Mouse (Mus musculus): ENCODE data around the gene Bik. TPM values are rescaled to one million over a fixed set of nuclear protein-coding genes. Genes with fewer than 3 reads are reported as not detected.

Gene Bik
- total RNA-seq, 4 experiments from 2014 or later: 0.40 to 0.70 (median 0.54) TPM; not detected in 1

DNA sequence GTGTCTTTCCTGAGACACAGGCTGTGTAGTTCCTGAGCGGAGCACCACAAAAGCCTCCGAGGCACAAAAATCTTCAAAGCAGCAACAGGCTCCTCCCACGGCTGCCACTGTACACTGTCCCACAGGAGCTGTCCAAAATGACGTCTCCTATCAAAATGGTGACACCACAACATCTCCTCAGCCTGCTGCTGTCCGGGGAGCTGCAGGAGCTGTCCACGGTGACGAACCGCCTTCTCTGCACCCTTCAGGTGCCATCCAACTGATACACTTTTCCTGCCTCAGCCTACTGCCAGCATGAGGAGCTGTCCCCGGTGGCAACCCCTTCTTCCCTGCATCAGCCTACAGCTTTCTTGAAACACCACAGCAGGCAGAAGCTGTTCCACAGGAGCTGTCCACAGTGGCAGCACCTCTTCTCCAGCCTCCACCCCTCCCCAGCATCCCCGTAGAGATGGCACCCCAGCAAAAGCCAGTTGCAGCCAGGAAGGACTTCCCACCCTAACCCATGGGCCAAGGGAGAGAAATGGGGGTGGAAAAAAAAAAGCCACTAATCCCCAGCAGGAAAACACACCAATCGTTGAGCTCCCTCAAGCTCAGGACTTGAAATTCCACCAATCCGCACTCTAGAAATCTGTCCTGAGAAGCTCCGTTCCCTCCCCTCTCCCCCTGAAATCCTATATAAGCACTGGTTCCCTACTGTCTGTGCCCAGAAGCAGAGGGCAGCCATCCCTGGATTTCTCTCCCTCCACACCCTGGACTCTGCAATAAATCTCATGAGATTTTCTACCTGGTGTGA, 14.0 kb upstream of the Bik start:
- DNase-seq (ENCODE audit: low spot score in 2 of 2): no peak

DNA sequence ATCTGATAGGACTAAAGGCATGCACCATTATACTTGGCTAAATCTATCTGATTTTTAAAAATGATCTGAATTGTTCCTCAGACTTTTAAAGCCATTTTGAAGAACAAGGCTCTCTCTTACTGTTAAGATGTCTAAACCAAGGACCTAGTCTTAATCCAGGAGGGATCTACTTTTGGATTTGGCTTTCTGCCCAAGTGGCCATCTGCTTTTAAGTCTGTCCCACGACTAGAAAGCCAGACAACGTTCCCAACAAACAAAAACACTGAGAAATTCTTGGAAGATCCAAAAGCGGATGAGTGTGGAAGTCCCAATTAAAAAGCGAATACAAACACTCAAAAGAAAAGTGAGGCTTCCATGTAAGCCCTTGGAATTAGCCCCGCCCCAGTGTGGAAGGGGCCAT, 11.6 kb upstream of the Bik start:
- DNase-seq (ENCODE audit: low spot score in 2 of 2): no peak

DNA sequence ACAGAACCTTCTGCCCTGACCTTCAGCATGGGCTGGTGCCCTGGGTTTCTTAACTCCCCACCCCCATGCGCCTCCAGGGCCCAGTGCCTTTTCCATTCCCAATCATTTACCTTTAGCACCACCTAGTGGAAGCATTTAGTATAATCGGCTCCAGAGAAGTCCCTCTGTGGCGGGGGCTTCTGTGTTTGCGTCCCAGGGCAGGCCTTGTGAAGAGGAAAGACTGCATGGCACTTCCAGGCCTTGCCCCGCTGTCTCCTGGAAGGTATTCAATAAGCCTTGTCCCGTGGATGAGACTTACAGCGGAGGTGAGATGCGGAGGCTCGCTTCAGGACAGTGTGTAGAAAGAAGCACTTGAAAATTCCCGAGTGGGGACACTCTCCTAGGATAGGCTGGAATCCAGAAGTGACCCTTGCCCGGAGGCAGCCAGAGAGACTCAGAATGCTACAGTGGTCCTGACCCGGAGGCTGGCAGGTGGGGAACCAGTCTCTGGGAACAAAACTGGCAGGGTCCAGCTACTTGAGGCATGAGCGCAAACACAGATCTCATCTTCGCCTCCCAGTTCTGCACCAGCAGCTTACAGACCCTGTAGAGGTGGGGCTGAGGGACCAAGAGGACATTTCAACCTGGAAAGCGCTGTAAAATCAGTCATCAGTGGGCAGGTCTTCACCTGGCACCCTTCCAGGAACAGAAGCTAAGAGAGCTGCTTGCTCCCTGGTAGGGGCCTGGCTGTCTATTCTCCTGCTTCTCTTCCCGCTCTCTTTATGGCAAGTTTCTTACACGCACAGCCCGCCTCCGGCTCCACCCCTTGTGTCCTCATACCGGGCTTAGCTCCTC, 8.2 kb upstream of the Bik start:
- DNase-seq (ENCODE audit: low spot score in 2 of 2): peak; percentile 25 to 27

DNA sequence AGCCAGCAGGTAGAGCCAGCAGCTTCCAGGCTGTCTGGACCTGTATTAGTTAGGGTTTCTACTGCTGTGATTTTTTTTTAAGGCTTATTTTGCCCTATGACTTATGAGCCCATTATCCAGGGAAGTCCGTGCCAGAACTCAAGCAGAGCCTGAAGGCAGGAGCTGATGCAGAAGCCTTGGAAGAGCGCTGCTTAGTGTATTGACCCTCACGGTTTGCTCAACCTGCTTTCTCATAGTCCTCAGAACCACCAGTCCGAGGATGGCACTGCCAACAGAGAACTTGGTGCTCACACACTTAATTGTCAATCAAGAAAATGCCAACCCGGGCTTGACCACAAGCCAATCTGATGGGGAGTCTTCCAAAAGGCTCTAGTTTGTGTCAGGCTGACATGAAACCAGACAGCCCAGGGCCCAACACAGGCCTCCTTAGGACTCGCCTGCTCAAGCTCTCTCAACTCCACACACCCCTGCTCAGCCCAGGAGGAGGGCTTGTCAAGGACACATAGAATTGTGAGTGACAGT, 5.7 kb upstream of the Bik start:
- DNase-seq (ENCODE audit: low spot score in 2 of 2): no peak

DNA sequence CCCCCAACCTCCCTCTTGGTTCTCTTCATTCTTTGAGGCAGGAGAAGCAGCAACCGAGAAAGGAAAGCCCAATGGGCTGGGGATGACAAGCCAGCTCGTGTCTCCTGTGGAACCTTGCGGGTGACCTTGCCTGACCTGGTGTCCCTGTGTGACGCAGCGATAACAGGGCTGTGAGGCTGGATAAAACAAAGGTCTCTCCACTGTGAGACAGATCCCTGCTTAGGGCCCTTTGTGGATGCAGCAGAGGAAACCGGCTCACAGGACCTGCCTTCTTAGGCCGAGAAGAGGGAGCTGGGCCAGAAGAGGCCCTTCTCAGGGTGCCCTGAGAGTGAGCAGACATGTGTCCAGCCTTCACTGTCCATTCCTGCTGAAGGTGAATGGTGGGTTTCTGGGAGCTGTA, 3.5 kb upstream of the Bik start:
- no peak for DNase-seq (ENCODE audit: low spot score in 2 of 2)

DNA sequence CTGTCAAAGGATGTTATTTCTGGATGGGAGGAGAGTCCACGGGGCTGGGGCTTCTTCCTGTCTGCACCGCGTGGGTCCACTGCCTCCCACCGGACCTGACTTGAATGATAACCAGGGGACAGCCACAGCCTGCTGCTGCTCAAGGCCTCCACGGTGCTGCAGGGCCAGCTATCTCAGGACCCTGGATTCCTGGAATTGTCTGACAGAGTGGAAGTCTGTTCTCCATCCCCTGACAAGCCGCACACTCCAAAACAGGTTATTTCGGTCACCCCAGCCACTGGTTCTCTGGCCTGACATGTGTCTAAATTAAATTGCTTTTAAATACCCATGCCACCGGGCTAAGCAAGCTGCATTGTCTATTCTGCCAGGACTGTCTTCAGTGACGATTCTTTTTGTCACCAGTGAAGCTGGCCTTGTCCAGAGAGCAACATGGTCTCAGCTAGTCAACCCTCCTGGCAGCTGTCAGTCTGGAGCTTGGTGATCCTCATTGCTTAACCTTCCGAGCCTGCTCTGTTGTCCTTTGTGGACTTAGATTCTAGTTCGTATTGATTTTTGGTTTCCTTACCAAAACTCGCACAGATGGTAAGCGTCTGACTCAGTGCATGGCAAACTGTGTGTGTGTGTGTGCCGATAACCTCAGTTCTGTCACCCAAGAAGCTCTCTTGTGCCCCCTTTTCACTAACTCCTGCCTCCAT, 2.9 kb upstream of the Bik start:
- no peak for DNase-seq (ENCODE audit: low spot score in 2 of 2)

DNA sequence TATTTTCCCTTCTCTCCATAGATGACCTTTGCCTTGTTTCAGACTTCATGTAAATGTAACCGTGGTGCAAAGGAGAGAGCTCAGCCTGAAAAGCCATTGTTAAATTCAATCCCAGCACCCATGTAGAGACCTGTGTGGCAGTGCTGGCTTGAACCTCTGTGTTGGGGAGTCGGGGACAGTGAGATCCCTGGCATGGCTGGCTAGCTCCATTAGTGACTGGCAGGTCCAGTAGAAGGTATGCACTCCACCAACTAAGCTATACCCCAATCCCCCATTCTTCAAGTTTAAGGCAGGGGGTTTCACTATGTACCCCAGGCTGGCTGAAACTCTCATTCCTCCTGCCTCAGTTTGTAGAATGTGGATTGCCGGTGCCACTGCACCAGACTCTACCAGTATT, 2.3 kb upstream of the Bik start:
- no peak for DNase-seq (ENCODE audit: low spot score in 2 of 2)

DNA sequence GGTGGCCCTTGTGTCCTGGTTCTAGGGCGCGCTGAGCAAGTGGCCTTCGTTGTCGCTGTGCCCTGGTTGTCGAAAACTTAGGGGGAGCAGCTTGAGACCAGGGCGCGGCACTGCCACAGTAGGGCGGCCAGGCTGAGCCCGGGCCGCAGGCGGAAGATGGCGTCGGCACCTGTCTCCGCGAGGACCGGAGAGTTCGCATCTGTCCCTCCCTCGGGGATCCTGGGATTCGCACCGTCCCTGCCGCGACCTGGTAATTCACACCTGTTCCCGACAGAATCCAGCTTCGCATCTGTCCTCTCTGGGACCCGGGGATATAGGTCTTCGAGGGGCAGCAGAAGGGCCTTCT, 403 bp downstream of the Bik start:
- no peak for DNase-seq (ENCODE audit: low spot score in 2 of 2)

DNA sequence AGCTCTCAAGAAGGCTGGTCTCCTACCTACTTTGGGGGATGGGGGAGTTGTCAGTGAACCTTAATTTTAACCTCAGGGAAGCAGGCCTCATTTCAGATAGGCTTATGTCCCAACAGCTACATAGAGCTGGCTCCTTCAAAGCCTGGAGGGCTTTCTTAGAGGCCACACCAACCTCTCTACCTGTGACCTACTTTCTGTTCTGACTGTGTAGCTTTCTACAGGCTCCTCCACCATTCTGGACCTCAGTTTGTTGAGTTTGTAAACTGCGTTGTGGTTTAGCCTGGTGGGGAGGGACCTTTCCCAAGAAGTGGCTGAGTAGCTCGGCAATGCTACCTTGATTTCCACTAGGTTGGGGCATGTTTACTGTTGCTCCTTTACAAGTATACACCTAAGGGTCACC, 1.1 kb downstream of the Bik start:
- DNase-seq (ENCODE audit: low spot score in 2 of 2): no peak

DNA sequence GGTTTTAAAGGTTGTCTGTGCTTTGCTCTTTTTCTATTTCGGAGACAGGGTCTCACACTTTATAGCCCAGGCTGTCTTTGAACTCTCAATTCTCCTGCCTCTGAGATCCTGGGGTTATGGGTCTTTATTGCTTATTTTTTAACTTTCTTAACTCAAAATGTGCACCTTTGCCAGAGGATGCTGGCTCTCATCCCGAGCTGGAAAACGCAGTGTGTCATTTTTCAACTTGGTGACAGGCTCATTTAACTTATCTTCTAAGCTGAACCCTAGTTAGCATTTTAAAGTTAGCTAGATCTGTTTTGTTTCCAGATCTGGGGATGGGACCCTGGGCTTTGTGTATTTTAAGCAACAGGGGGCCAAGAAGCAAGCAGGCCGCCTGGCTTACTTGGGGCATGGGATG, 2.2 kb downstream of the Bik start:
- no peak for DNase-seq (ENCODE audit: low spot score in 2 of 2)

DNA sequence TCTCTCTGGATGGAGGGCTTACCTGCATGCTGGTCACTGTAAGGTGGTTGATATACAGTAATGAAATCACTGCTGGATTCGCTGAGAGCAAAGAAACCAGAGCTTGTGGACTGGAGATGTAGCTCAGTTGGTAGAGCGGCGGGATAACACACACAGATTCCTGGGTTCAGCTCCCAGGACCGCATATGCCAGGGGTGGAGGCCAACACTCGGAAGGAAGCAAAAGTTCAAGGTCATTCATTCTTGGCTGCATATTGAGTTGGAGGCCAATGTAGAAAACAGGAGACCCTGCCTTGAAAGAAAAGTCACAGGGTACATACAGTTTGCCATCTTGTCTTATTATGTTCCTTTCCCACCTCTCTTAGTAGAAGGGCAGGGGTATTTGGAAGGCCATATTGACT, 3.1 kb downstream of the Bik start:
- DNase-seq (ENCODE audit: low spot score in 2 of 2): no peak

DNA sequence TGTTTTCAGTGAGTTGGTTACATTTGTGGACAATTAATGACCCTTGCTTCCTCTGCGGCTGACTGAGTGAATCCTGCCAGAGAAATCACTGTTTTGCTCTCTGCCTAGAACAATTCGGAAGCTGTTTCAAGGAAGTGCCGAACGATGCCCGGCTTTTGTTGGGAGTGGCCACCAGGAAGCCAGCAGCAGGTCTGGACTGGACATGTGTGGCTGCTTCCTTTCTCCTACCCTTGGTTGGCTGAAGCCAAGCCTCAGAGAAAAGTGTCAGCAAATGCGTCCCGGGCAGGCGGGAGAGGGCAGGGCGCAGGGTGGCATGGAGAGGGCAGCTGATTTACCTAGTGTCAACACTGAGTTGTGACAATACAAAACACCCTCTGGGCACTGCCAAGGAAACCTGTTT, 3.6 kb downstream of the Bik start:
- no peak for DNase-seq (ENCODE audit: low spot score in 2 of 2)

DNA sequence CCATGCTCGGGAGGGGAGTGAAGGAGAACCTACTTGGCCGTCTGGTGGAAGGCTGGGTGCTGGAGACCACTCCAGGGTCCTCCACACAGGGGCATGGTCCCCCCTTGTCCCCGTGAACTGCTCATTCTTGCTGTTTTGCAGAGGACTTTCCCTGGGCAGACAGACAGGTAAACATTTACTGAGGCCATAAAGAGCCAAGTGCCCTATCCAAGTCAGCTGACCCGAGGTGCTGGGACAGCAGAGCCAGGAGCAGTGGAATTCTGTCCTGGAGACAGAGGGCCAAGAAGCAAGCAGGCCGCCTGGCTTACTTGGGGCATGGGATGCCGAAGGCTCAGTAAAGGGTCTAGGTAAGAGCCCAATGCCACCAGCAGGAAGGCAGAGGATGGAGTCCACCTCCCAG, 4.0 kb downstream of the Bik start:
- no peak for DNase-seq (ENCODE audit: low spot score in 2 of 2)

DNA sequence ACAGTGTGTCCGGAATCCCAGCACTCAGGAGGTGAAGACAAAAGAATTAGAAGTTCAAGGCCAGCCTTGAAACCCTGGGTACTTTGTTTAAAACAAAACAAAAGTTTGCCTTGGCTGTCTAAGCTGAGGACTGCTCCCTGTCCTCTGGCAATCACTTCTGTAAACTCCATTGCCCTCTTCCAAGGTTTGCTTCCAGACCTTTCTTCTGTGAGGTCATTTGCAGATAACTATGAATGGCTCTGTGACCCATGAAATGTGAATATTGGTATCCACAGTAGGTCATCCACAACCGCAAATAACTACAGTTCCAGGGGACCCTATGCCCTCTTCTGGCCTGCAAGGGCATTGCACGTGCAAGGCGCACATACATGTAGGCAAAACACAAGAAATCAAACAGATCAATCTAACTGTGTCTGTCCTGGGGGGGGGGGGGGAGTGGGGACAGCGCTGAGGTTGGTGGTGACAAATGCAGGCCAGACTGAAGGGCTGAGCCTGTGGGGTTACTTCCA, 5.4 kb downstream of the Bik start:
- DNase-seq (ENCODE audit: low spot score in 2 of 2): no peak

DNA sequence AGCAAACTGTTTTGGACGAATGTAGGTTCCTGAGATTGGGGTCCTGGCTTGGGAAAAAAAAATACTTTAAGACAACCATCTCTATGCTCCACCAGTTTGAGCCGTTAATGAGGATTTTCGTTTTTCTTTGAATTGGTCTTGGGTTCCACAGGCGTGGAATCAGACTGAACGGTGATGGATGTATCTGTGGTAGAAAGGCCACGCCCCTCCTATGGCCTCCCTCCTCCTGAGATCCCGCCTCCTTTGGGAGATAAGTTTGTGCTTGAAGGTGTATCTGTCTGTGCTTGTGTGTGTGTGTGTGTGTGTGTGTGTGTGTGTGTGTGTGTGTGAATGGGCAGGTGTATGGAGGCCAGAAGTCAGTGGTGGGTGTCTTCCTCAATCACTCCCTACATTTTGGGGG, 5.9 kb downstream of the Bik start:
- DNase-seq (ENCODE audit: low spot score in 2 of 2): no peak

DNA sequence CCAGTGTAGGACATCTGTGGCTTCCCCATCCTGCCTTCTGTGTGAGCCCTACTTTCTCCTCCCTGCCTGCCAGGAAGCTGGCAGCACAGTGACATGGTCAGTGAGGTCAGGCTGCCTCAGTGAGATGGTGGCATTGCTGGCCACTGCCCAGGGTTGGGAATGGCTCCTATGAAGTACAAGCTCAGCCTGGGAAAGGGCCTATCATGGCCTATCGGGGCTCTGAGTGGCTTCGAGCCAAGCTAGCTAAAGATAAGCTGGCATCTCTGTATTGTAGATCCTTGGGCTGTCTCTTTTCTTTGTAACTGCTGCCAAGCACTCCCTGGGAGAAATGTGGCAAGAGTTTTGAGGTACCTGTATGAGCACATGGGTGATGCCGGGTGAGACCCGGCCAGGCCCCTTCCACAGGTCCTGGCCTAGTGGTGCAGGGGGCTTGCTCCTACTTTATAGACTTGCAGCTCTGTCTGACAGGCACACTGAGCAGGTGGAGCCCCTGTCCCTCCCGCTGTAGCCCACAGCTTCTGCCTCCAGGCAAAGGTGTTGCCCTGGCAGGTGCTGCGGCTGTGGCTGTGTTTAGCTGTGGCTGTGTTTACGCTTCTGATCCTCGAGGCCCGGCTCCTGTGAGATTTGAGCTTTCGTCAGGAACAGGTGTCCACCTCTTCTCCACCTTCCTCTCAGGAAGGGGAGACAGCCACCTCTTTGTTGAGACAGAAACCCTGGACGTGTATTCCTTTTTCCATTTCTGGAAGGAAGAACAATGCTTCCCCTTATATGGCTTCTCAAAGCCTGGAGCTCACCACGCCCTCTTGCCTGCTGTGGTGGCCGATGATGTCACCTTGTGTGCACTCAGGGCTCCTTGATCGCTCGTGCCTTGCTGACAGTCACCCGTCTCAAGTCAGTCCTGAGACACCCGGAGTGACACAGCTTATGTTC, 8.6 kb downstream of the Bik start:
- DNase-seq (ENCODE audit: low spot score in 2 of 2): no peak

DNA sequence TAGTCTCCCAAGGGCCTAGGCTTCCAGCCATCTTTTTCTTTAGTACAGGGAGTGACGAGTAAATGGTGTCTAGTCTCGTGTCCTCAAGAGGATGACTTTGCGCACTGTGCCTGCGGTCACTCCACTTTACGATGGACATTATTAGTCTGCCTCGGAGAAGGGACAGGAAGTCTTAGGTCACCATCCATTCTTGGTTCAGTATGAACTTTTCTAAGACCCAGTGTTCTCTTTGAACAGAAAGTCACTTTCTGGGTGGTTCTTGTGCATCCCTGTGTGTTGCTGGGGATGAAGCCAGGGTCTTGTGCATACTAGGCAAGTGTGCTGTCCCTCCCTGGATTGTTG, 9.2 kb downstream of the Bik start:
- no peak for DNase-seq (ENCODE audit: low spot score in 2 of 2)

DNA sequence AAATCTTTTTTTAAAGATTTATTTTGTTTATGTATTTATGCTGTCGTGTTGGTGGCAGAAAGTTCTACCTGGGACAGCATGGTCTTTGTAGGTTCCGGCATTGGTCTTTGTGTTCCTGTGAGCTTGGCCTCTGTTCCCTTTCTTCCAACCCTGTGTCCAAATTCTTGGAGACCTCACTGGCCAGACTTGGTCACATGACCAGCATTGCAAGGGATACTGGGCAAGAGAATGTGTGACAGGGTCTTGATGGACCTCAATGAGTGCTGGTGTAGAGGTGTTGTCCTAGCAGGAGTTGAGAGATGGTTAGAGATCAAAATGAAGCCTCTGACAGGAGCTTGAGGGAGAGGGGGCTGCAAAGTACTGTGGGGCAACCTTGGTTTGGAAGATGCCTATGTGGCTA, 12.2 kb downstream of the Bik start:
- no peak for DNase-seq (ENCODE audit: low spot score in 2 of 2)

DNA sequence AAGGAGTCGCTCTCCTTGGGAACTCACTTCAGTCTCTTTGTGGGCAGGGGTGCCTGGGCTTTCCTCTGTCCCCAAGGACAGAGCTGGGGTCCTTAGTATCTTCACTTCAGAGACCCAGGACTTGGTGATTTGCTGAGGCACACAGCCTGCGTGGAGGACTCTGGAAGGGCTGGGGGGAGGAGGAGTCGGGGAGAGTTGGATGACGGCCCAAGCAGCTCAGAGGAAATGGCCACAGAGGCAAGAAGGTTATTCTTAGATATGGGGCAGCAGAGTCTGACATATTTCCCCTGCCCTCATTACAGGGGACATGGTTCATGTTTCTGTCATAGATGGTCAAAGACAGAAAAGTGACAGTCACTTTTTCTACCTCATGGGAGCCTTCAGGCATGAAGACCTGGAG, 13.2 kb downstream of the Bik start:
- DNase-seq (ENCODE audit: low spot score in 2 of 2): no peak

DNA sequence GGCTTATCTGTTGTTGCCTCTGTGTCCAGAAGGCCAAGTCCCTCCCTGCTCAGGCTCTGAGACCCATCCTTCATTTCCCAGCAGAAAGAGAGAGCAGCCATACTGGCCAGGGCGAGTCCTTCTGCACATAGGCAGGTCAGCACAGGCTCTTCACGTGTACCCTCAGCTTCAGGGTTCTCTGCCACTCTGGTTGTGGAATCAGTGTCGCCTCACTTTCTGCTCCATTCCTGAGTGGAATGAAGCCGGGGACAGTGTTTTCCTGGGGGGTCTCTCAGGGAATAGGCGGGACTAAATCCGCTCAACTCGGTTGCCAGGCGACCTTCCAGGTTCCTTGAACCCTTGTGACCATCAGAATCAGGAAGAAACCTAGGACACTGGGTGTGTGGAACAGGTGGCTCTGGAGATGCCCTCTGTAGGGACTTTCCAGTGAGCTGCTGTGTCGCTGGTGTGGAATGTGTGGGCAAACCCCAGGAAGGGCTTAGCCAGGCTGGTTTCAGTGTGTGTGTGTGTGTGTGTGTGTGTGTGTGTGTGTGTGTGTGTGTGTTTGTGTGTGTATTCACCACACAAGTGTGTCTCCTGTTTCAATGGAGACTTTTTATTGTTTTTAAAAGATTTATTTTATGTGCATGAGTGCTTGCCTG, 15.1 kb downstream of the Bik start:
- no peak for DNase-seq (ENCODE audit: low spot score in 2 of 2)

DNA sequence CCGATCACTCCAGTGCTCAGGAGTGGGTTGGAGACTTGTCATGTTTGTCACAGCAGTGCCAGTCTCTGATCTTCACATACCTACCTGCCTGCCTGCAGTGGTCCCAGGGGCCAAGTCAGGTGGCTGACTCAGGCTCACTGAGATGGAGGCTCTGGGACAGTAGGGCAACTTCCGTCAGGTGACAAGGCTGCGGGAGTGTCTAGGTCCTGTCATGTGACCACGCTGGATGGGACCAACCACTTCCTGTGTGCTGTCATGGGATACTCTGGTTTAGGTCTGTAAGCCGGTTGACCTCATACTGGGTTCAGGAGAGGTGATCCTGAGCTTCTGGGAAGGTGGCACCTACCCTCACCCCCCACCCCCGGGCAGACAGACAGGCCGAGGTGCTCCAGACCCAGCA, 19.4 kb downstream of the Bik start:
- no peak for DNase-seq (ENCODE audit: low spot score in 2 of 2)

Measured in left cerebral cortex, adult 8-10 months (tissue).